Mouse (Mus musculus): Measurements from ENCODE around the gene Csgalnact2. TPM values are rescaled to one million over a fixed set of nuclear protein-coding genes. Genes with fewer than 3 reads are reported as not detected.

Csgalnact2 gene
- polyA plus RNA-seq, 1 experiment from 2014 or later = 13.4 TPM

GRCm38 (mm10) chr6:118097765-118098365, 41.1 kb downstream of the Csgalnact2 start:
- no peaks in the 10 kb centered on the region for H3K27me3 ChIP-seq (ENCODE audit: control insufficient read depth, insufficient read depth, low read length)
- H3K36me3 ChIP-seq (ENCODE audit: control insufficient read depth, insufficient read depth, low read length) = no peaks in the 10 kb centered on the region
- 66% methylated on average over 8 of the region's 8 CpGs for WGBS
- H3K27ac ChIP-seq (replicated peaks in 1 of 2; ENCODE audit: control insufficient read depth in 1 of 2, insufficient read depth in 1 of 2, low read depth in 2 of 2, low read length in 2 of 2) = no peak overlapping the region
- H3K4me2 ChIP-seq (ENCODE audit: low read length) = no peak overlapping the region
- no peak overlapping the region for H3K4me3 ChIP-seq (ENCODE audit: control insufficient read depth in 1 of 2, insufficient read depth in 1 of 2, low read depth in 1 of 2, low read length in 2 of 2)
- no peak for ATAC-seq (ENCODE audit: insufficient number of reproducible peaks, insufficient read depth, low FRiP score, low read depth)
- no peak overlapping the region for H3K9ac ChIP-seq (ENCODE audit: low read length)
- H3K4me1 ChIP-seq (ENCODE audit: control insufficient read depth in 2 of 2, insufficient read depth in 2 of 2, low read length in 2 of 2) = no peaks in the 10 kb centered on the region
- H3K9me3 ChIP-seq (ENCODE audit: control insufficient read depth, low read length) = peaks cover 4% of the 10 kb centered on the region; the same call in 1 of the 2 replicates

GRCm38 (mm10) chr6:118090827-118091226, 48.1 kb downstream of the Csgalnact2 start:
- WGBS = 75% methylated on average over 9 of the region's 9 CpGs
- no peaks in the 10 kb centered on the region for H3K27me3 ChIP-seq (ENCODE audit: control insufficient read depth, insufficient read depth, low read length)
- ATAC-seq (ENCODE audit: insufficient number of reproducible peaks, insufficient read depth, low FRiP score, low read depth) = no peak

GRCm38 (mm10) chr6:118088750-118089440, 50.0 kb downstream of the Csgalnact2 start:
- H3K4me2 ChIP-seq (ENCODE audit: low read length) = no peak overlapping the region
- ATAC-seq (ENCODE audit: insufficient number of reproducible peaks, insufficient read depth, low FRiP score, low read depth) = no peak
- no peak overlapping the region for H3K27ac ChIP-seq (replicated peaks in 1 of 2; ENCODE audit: control insufficient read depth in 1 of 2, insufficient read depth in 1 of 2, low read depth in 2 of 2, low read length in 2 of 2)
- no peaks in the 10 kb centered on the region for H3K4me1 ChIP-seq (ENCODE audit: control insufficient read depth in 2 of 2, insufficient read depth in 2 of 2, low read length in 2 of 2)
- H3K4me3 ChIP-seq (ENCODE audit: control insufficient read depth in 1 of 2, insufficient read depth in 1 of 2, low read depth in 1 of 2, low read length in 2 of 2) = no peak overlapping the region
- 83% methylated on average over 17 of the region's 17 CpGs for WGBS
- no peaks in the 10 kb centered on the region for H3K36me3 ChIP-seq (ENCODE audit: control insufficient read depth, insufficient read depth, low read length)
- no peaks in the 10 kb centered on the region for H3K9me3 ChIP-seq (ENCODE audit: control insufficient read depth, low read length)
- H3K9ac ChIP-seq (ENCODE audit: low read length) = no peak overlapping the region
- H3K27me3 ChIP-seq (ENCODE audit: control insufficient read depth, insufficient read depth, low read length) = no peaks in the 10 kb centered on the region

More at GRCm38 (mm10) chr6:118090827-118091226, 48.1 kb downstream of the Csgalnact2 start:
- no peak overlapping the region for H3K4me2 ChIP-seq (ENCODE audit: low read length)
- peaks cover 4% of the 10 kb centered on the region; the same call in 1 of the 2 replicates for H3K9me3 ChIP-seq (ENCODE audit: control insufficient read depth, low read length)
- H3K27ac ChIP-seq (replicated peaks in 1 of 2; ENCODE audit: control insufficient read depth in 1 of 2, insufficient read depth in 1 of 2, low read depth in 2 of 2, low read length in 2 of 2) = no peak overlapping the region
- H3K4me3 ChIP-seq (ENCODE audit: control insufficient read depth in 1 of 2, insufficient read depth in 1 of 2, low read depth in 1 of 2, low read length in 2 of 2) = no peak overlapping the region
- H3K9ac ChIP-seq (ENCODE audit: low read length) = no peak overlapping the region
- no peaks in the 10 kb centered on the region for H3K36me3 ChIP-seq (ENCODE audit: control insufficient read depth, insufficient read depth, low read length)
- H3K4me1 ChIP-seq (ENCODE audit: control insufficient read depth in 2 of 2, insufficient read depth in 2 of 2, low read length in 2 of 2) = no peaks in the 10 kb centered on the region

- H3K4me1 ChIP-seq (ENCODE audit: control insufficient read depth in 2 of 2, insufficient read depth in 2 of 2, low read length in 2 of 2) = no peaks in the 10 kb centered on the region
- no peak overlapping the region for H3K4me2 ChIP-seq (ENCODE audit: low read length)
- no peaks in the 10 kb centered on the region for H3K36me3 ChIP-seq (ENCODE audit: control insufficient read depth, insufficient read depth, low read length)
- H3K27ac ChIP-seq (replicated peaks in 1 of 2; ENCODE audit: control insufficient read depth in 1 of 2, insufficient read depth in 1 of 2, low read depth in 2 of 2, low read length in 2 of 2) = no peak overlapping the region
- ATAC-seq (ENCODE audit: insufficient number of reproducible peaks, insufficient read depth, low FRiP score, low read depth) = no peak
- H3K9me3 ChIP-seq (ENCODE audit: control insufficient read depth, low read length) = no peaks in the 10 kb centered on the region
- WGBS = 51% methylated on average over 8 of the region's 8 CpGs
- no peaks in the 10 kb centered on the region for H3K27me3 ChIP-seq (ENCODE audit: control insufficient read depth, insufficient read depth, low read length)
- H3K4me3 ChIP-seq (ENCODE audit: control insufficient read depth in 1 of 2, insufficient read depth in 1 of 2, low read depth in 1 of 2, low read length in 2 of 2) = no peak overlapping the region
- no peak overlapping the region for H3K9ac ChIP-seq (ENCODE audit: low read length)
Observed at GRCm38 (mm10) chr6:118087955-118088354, 51.0 kb downstream of the Csgalnact2 start.

- no peak for ATAC-seq (ENCODE audit: insufficient number of reproducible peaks, insufficient read depth, low FRiP score, low read depth)
- H3K4me3 ChIP-seq (ENCODE audit: control insufficient read depth in 1 of 2, insufficient read depth in 1 of 2, low read depth in 1 of 2, low read length in 2 of 2) = no peak overlapping the region
- no peaks in the 10 kb centered on the region for H3K9me3 ChIP-seq (ENCODE audit: control insufficient read depth, low read length)
- H3K9ac ChIP-seq (ENCODE audit: low read length) = no peak overlapping the region
- no peak overlapping the region for H3K4me2 ChIP-seq (ENCODE audit: low read length)
- 80% methylated on average over 8 of the region's 8 CpGs for WGBS
- peaks cover 3% of the 10 kb centered on the region; the same call in 1 of the 2 replicates for H3K27me3 ChIP-seq (ENCODE audit: control insufficient read depth, insufficient read depth, low read length)
- no peaks in the 10 kb centered on the region for H3K4me1 ChIP-seq (ENCODE audit: control insufficient read depth in 2 of 2, insufficient read depth in 2 of 2, low read length in 2 of 2)
- no peak overlapping the region for H3K27ac ChIP-seq (replicated peaks in 1 of 2; ENCODE audit: control insufficient read depth in 1 of 2, insufficient read depth in 1 of 2, low read depth in 2 of 2, low read length in 2 of 2)
- no peaks in the 10 kb centered on the region for H3K36me3 ChIP-seq (ENCODE audit: control insufficient read depth, insufficient read depth, low read length)
Observed at GRCm38 (mm10) chr6:118084596-118084995, 54.3 kb downstream of the Csgalnact2 start.

- WGBS = 79% methylated on average over 6 of the region's 6 CpGs
- Histone ChIP-seq H3K4me3 (ENCODE audit: control insufficient read depth in 1 of 2, insufficient read depth in 1 of 2, low read depth in 1 of 2, low read length in 2 of 2) (no peak overlapping the region), H3K36me3 (ENCODE audit: control insufficient read depth, insufficient read depth, low read length) (no peaks in the 10 kb centered on the region), H3K4me1 (ENCODE audit: control insufficient read depth in 2 of 2, insufficient read depth in 2 of 2, low read length in 2 of 2) (no peaks in the 10 kb centered on the region), H3K4me2 (ENCODE audit: low read length) (no peak overlapping the region), H3K9me3 (ENCODE audit: control insufficient read depth, low read length) (no peaks in the 10 kb centered on the region), H3K27me3 (ENCODE audit: control insufficient read depth, insufficient read depth, low read length) (peaks cover 11% of the 10 kb centered on the region), H3K27ac (replicated peaks in 1 of 2; ENCODE audit: control insufficient read depth in 1 of 2, insufficient read depth in 1 of 2, low read depth in 2 of 2, low read length in 2 of 2) (no peak overlapping the region), H3K9ac (ENCODE audit: low read length) (no peak overlapping the region)
- no peak for ATAC-seq (ENCODE audit: insufficient number of reproducible peaks, insufficient read depth, low FRiP score, low read depth)
Observed at GRCm38 (mm10) chr6:118083608-118084007, 55.3 kb downstream of the Csgalnact2 start.

GRCm38 (mm10) chr6:118082384-118082783, 56.6 kb downstream of the Csgalnact2 start:
- H3K9ac ChIP-seq (ENCODE audit: low read length) = no peak overlapping the region
- H3K9me3 ChIP-seq (ENCODE audit: control insufficient read depth, low read length) = no peaks in the 10 kb centered on the region
- WGBS = 73% methylated on average over 3 of the region's 3 CpGs
- H3K4me1 ChIP-seq (ENCODE audit: control insufficient read depth in 2 of 2, insufficient read depth in 2 of 2, low read length in 2 of 2) = no peaks in the 10 kb centered on the region; a peak in 1 of 4 replicates
- no peak overlapping the region for H3K27ac ChIP-seq (replicated peaks in 1 of 2; ENCODE audit: control insufficient read depth in 1 of 2, insufficient read depth in 1 of 2, low read depth in 2 of 2, low read length in 2 of 2)
- H3K4me2 ChIP-seq (ENCODE audit: low read length) = no peak overlapping the region
- H3K4me3 ChIP-seq (ENCODE audit: control insufficient read depth in 1 of 2, insufficient read depth in 1 of 2, low read depth in 1 of 2, low read length in 2 of 2) = no peak overlapping the region
- H3K36me3 ChIP-seq (ENCODE audit: control insufficient read depth, insufficient read depth, low read length) = no peaks in the 10 kb centered on the region
- no peak for ATAC-seq (ENCODE audit: insufficient number of reproducible peaks, insufficient read depth, low FRiP score, low read depth)
- peaks cover 11% of the 10 kb centered on the region for H3K27me3 ChIP-seq (ENCODE audit: control insufficient read depth, insufficient read depth, low read length)
